Mouse (Mus musculus) right cerebral cortex, adult 2 months (tissue): ENCODE results near the gene Mfsd14a.
"Not testable (repeated sequence)": the region's sequence is repeated elsewhere in the genome, so short reads cannot be mapped to it uniquely, and the experiment has no call there.

ENCODE experiments used
- DNase-seq, 2 experiments: peaks; one replicate each; pipeline ENCODE4 v3.0.0; 2021 to 2022; ENCODE audit warnings: low spot score in 2 of 2

The Mfsd14a gene

GRCm38 (mm10) chr3:116662463-116662863 is at the start of gene Mfsd14a:
Gene Mfsd14a, minus strand, starts transcription at chr3:116662677.
- DNase-seq = peak; percentile 97 to 98

- DNase-seq = peak; percentile 78 to 80
Measured at GRCm38 (mm10) chr3:116711624-116712435, 49.4 kb upstream of the Mfsd14a start.

- DNase-seq = no peak
Measured at GRCm38 (mm10) chr3:116710941-116711340, 48.5 kb upstream of the Mfsd14a start.

GRCm38 (mm10) chr3:116705637-116706204 is 43.2 kb upstream of the Mfsd14a start:
- no peak for DNase-seq

GRCm38 (mm10) chr3:116703835-116704234 is 41.4 kb upstream of the Mfsd14a start:
- DNase-seq = no peak

GRCm38 (mm10) chr3:116702647-116703272 is 40.3 kb upstream of the Mfsd14a start:
- no peak for DNase-seq

DNA sequence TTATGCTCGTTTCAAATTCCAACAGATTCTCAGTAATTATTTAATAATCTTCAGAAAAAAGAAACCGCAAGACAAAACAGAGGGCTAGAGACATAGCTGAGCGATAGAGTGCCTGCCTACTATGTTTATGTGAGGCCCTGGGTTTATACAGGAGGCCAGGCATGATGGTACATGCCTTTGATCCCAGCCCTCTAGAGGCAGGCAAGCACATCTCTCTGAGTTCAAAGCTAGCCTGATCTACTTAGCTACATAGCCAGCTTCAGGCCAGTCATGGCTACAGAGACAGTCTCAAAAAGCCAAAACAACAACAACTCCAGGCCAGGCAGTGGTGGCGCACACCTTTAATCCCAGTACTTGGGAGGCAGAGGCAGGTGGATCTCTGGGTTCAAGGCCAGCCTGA is 39.1 kb upstream of the Mfsd14a start:
- DNase-seq = no peak

DNA sequence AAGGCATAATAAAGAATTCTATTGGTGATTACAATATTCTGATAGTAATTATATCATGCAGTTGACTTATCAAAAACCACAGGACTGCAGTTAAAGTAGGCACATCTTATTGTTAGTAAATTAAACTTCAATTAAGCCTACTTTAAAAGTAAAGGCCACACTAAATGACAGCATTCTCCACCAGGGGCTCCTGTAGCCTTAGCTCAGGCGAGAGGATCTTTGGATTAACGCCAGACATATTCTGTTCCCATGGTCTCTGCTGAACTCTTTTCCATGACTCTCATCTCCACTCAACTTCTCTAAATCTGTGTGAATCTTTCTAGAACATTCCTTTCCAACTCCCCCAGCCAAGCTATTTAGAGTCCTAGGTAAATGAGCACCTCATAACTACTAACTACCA is 36.3 kb upstream of the Mfsd14a start:
- DNase-seq = no peak

GRCm38 (mm10) chr3:116695666-116695985 is 33.1 kb upstream of the Mfsd14a start:
- DNase-seq = no peak

GRCm38 (mm10) chr3:116694955-116695665 is 32.6 kb upstream of the Mfsd14a start:
- no peak for DNase-seq

GRCm38 (mm10) chr3:116694312-116694711 is 31.8 kb upstream of the Mfsd14a start:
- no peak for DNase-seq

- no peak for DNase-seq
Measured at GRCm38 (mm10) chr3:116681160-116681559, 18.7 kb upstream of the Mfsd14a start, which contains the start of gene Gm43191. Gene Gm43191, minus strand, starts transcription at chr3:116681260.

- DNase-seq = not testable (repeated sequence)
Measured at GRCm38 (mm10) chr3:116664281-116664680, 1.8 kb upstream of the Mfsd14a start.

GRCm38 (mm10) chr3:116661870-116662414 is 535 bp downstream of the Mfsd14a start:
- peak in 1 of 2 experiments; percentile 32 for DNase-seq

- DNase-seq = no peak
Measured at GRCm38 (mm10) chr3:116661288-116661869, 1.1 kb downstream of the Mfsd14a start.

GRCm38 (mm10) chr3:116659856-116660430 is 2.5 kb downstream of the Mfsd14a start:
- no peak for DNase-seq

DNA sequence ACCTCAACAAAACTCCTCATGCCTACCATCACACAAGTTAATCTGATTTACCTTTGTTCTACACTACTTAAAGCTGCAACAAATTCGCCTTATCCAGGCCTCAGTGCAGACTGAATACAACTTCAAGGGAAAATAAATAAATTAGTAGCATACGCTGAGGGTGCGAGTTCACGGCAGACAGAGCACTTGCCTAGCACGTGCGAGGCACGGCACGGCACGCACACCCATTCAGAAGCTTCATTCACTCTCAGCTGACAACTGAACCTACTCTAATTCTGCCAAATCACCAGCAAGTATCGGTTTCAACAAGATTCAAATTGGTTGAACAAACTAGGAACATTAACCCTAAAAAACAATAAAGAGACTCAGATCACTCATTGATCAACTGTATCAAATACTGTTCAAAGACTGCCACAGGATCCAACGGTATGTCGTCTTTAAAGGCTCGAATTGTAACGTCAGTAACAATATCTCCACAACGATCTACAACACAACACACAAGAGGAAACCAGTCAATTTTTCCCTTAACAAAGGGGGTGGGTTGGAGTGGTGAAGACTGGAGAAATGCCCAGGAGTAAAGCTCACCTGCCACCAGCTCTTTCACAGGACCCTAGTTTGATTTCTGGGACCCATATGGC is 3.4 kb downstream of the Mfsd14a start:
- DNase-seq = no peak

DNA sequence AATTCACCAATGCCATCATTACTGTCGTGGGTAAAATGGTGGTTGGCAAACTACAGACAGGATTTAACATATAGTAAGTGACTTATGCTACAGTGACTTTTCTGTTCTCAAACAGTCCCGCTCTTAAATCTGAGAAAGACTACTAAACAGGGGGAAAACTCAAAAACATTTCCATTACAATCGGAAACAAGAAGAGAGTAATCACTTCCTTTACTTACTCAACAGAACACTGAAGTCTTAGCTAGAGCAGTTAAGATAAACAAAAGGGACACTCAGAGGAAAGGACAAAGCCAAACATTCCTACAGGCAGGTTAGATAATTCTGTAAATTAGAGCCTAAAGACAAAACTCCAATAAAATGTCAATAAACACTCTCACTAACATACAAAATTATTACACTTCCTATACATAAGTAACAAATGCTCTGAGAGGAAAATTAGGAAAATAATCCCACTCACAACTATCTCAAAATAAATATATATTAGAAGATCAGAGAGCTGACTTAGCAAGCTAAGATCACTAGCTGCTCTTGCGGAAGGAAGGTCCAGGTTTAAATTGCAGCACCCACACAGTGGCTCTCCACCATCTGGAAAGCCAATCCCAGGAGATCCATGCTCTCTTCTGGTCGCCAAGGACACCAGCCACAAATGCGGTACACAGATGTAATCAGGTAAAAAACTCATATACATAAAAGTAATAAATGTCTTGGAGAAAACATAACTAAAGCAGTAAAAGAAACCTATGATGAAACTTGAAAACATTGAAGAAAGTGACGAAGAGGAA is 6.1 kb downstream of the Mfsd14a start:
- no peak for DNase-seq

- not testable (repeated sequence) for DNase-seq
Measured at GRCm38 (mm10) chr3:116654051-116654450, 8.4 kb downstream of the Mfsd14a start.
